Mouse (Mus musculus): ENCODE data around the gene Ltb4r2. TPM values are rescaled to one million over a fixed set of nuclear protein-coding genes. Genes with fewer than 3 reads are reported as not detected.
A peak's percentile ranks its signal among the peaks of the same experiment; 100 is the strongest.

The Ltb4r2 gene
- polyA plus RNA-seq, 1 experiment from 2014 or later: 0.44 TPM

DNA sequence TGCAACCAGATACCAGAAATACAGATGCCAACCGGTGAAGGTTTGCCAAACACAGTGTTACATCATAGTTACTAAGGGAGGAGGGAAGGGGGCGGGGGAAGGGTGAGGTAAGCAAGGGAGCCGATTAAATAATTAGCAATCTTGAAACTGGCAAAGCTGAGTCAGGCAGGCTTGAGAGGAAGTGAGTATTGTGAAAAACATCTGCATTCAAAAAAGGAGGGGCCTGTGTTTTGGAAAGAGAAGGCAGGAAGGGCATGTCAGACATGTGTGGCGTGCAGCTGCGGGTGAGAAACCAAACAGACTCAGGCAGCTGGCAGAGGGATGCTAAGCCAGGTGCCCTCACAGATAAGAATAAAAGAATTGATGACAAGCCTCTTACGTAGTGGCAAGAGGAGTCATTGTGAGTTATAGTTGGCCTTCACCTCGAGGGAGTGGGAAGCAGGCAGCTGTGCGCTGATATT lies 36.8 kb upstream of the Ltb4r2 start:
- Histone ChIP-seq H3K36me3 (peaks cover 12% of the 10 kb centered on the region; the same call in 1 of the 2 replicates), H3K27ac (no peak overlapping the region), H3K4me1 (peaks cover 16% of the 10 kb centered on the region), H3K27me3 (ENCODE audit: insufficient read depth, poor library complexity, severe bottlenecking) (0 out of 2 replicates have a peak, but pooled peaks cover 5% of the 10 kb centered on the region), H3K9me3 (no peaks in the 10 kb centered on the region), H3K4me3 (no peak overlapping the region)
- no peak for DNase-seq (ENCODE audit: low spot score)
- WGBS: 50% methylated on average over 8 of the region's 8 CpGs

DNA sequence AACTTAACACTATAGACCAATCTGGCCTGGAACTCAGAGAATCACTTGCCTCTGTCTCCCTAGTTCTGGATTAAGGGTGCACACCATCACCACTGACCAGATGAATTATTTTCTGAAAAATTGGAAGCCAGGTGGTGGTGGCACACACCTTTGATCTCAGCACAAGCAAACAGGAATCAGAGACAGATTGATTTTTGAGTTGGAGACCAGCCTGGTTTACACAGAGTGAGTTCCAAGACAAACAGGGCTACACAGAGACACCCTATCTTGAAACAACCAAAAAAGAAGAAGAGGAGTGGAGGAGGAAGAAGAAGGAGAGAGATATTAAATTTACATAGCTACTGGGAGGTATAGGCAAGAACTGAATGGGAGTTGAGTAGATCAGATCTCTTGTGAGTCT lies 35.0 kb upstream of the Ltb4r2 start:
- Histone ChIP-seq H3K9me3 (no peaks in the 10 kb centered on the region), H3K27me3 (ENCODE audit: insufficient read depth, poor library complexity, severe bottlenecking) (0 out of 2 replicates have a peak, but pooled peaks cover 17% of the 10 kb centered on the region)
- DNase-seq (ENCODE audit: low spot score): no peak

DNA sequence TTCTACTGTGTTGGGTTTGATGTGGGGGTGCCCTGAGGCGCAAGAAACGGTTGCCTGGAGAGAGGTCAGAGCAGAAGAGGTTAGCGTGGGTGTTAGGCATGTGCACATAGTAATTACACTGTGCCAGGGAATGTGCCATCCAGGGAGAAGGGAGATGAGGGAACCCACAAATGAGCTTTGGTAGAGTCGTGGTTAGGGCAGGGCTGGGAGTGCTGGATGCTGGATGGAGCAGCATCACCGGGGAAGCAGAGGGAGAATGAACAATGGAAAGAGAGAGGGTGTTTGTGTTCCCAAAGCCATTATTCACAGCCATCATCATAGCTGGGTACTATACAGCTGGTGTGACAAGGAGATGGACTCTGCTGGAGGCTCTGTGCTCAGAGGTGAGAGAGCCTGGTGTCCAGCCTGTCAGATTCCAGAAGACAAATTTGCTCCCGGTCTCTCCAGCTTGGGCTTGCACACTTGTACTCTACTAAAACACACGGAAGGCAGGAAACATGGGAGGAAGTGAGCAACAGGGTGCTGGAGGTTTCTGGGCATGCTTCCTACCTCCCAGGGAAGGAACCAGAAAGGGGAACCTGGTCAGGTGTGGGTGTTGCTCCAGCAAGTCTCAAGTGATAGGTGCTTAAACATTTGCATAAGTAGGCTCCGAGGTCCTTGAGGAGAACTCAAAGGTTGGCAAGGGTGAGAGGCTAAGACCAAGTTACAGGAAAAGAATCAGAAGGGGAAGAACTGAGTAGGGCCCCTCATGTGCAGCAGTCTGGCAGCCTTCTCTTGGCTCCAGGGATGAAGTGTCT lies 33.1 kb upstream of the Ltb4r2 start:
- Histone ChIP-seq H3K9me3 (no peaks in the 10 kb centered on the region), H3K4me1 (no peaks in the 10 kb centered on the region), H3K4me3 (no peak overlapping the region), H3K27me3 (ENCODE audit: insufficient read depth, poor library complexity, severe bottlenecking) (0 out of 2 replicates have a peak, but pooled peaks cover 17% of the 10 kb centered on the region), H3K36me3 (no peaks in the 10 kb centered on the region), H3K27ac (no peak overlapping the region)
- 69% methylated on average over 8 of the region's 8 CpGs for WGBS
- DNase-seq (ENCODE audit: low spot score): peak; percentile 66

More for the DNA sequence above, 35.0 kb upstream of the Ltb4r2 start:
- Histone ChIP-seq H3K27ac (no peak overlapping the region), H3K4me3 (no peak overlapping the region), H3K4me1 (peaks cover 9% of the 10 kb centered on the region), H3K36me3 (no peaks in the 10 kb centered on the region)

DNA sequence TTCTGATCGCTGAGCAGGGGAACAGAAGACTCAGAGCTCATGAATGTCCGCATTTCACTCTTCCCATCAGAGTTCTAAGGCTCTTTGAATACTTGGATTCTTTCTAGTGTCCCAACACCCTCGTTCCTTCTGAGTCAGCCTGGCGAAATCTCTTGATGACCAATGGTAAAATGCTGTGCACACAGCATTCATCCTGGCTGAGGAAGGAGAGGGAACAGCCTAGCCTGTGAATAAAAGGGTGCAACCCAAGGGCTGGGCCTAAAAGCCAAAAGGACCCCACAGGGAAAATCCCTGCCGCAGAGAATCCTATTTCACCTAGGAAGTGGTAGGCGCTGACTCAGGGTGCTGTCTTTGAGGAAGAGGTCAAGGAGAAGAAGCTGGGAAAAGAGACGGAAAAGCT lies 31.1 kb upstream of the Ltb4r2 start:
- Histone ChIP-seq H3K27me3 (ENCODE audit: insufficient read depth, poor library complexity, severe bottlenecking) (0 out of 2 replicates have a peak, but pooled peaks cover 17% of the 10 kb centered on the region), H3K9me3 (no peaks in the 10 kb centered on the region), H3K4me3 (no peak overlapping the region), H3K4me1 (no peaks in the 10 kb centered on the region), H3K27ac (no peak overlapping the region), H3K36me3 (no peaks in the 10 kb centered on the region)
- 76% methylated on average over 7 of the region's 7 CpGs for WGBS
- no peak for DNase-seq (ENCODE audit: low spot score)

DNA sequence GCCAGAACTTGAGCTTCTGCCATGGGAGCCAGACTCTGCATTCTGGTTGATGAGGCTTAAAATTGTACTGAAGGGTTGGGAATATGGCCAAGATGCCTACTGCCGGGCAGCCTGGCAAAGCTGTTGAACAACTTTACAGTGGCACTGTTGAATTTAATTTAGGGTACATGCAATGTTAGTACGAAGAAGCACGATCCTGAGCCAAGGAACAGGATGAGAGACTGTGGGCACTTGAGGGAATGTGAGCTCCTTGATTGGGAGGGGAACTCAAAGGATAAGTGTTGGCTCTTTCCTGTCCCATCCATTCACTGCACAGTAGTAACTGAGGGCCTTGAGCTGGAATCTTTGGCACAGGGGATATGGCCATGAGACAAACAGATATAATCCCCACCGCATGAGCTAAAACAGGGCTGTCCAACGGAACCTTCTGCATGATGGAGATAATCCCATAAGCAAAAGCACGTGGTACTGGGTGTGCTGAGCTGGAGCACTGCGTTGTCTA lies 30.6 kb upstream of the Ltb4r2 start:
- Histone ChIP-seq H3K27me3 (ENCODE audit: insufficient read depth, poor library complexity, severe bottlenecking) (0 out of 2 replicates have a peak, but pooled peaks cover 17% of the 10 kb centered on the region), H3K9me3 (no peaks in the 10 kb centered on the region), H3K4me3 (no peak overlapping the region), H3K4me1 (no peaks in the 10 kb centered on the region), H3K36me3 (no peaks in the 10 kb centered on the region), H3K27ac (no peak overlapping the region)
- no peak for DNase-seq (ENCODE audit: low spot score)
- 79% methylated on average over 7 of the region's 7 CpGs for WGBS

DNA sequence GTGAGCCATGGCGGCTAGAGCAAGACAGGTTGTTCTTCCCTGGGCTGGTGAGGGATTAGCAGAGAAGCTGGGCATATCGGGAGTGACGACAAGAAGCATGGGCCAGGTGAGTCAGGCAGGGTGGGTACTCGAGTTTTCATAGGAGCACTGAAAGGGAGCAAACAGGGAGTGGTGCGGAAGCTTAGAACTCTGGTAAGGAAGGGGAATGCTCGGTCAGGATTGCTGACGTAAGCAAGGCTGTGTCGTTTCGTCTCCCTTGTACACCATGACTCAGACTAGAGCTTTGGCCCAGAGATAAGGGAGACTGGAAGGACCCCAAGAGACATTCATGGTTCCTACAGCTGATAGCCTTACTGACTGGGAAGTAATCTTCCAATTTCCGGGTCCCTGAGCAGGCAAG lies 27.3 kb upstream of the Ltb4r2 start:
- no peaks in the 10 kb centered on the region for H3K9me3 ChIP-seq
- peak; percentile 68 for DNase-seq (ENCODE audit: low spot score)
- WGBS: 57% methylated on average over 10 of the region's 10 CpGs
- no peaks in the 10 kb centered on the region for H3K4me1 ChIP-seq
- H3K27ac ChIP-seq: no peak overlapping the region
- H3K27me3 ChIP-seq (ENCODE audit: insufficient read depth, poor library complexity, severe bottlenecking): 0 out of 2 replicates have a peak, but pooled peaks cover 12% of the 10 kb centered on the region
- H3K36me3 ChIP-seq: peaks cover 8% of the 10 kb centered on the region; the same call in 1 of the 2 replicates
- 0 out of 2 replicates have a peak overlapping the region, but pooled peaks have one; percentile 2 for H3K4me3 ChIP-seq

DNA sequence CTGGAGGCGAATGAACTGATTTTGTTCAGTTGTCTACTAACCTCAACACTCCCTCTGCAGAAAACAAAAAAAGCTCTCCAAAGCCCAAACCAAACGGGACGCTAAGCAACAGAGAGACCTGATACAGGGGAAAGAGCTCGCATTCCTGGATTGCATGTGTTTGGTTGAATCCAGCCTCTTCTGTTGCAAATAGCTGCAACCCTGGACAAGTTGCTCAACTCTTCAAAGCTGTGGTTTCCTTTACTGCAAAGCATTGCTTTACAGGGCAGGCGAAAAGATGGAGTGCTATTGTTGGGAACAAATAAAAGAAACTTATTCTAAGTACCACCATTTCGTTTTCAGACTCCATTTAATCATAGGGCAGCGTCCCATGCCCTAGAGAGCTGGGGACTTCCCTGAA lies 26.4 kb upstream of the Ltb4r2 start:
- Histone ChIP-seq H3K9me3 (no peaks in the 10 kb centered on the region), H3K36me3 (peaks cover 18% of the 10 kb centered on the region), H3K27me3 (ENCODE audit: insufficient read depth, poor library complexity, severe bottlenecking) (0 out of 2 replicates have a peak, but pooled peaks cover 12% of the 10 kb centered on the region), H3K27ac (no peak overlapping the region), H3K4me3 (no peak overlapping the region), H3K4me1 (no peaks in the 10 kb centered on the region)
- no peak for DNase-seq (ENCODE audit: low spot score)
- 76% methylated on average over 7 of the region's 7 CpGs for WGBS

DNA sequence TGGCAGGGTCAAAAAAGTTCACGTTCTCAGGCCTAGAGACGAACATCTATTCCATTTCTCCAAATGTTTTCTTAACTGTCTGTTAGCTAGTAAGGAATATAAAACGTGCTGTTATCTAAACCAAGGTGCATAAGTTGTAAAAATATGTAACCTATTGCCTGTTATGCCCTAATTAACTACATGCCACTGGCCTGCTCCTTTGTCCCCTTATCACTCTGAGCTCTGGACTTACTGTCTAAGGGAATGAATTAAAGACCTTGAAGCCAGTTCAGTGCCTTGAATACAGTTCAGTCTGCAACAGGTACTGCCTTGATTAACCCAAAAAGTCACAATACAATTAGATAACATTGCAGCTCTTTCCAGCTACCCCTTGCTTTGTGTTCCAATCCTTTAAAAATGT lies 25.9 kb upstream of the Ltb4r2 start:
- no peaks in the 10 kb centered on the region for H3K9me3 ChIP-seq
- 0 out of 2 replicates have a peak, but pooled peaks cover 7% of the 10 kb centered on the region for H3K27me3 ChIP-seq (ENCODE audit: insufficient read depth, poor library complexity, severe bottlenecking)
- DNase-seq (ENCODE audit: low spot score): no peak
- no peak overlapping the region for H3K4me3 ChIP-seq
- no peak overlapping the region for H3K27ac ChIP-seq
- peaks cover 22% of the 10 kb centered on the region for H3K36me3 ChIP-seq
- WGBS: 64% methylated on average over 3 of the region's 3 CpGs
- H3K4me1 ChIP-seq: no peaks in the 10 kb centered on the region

DNA sequence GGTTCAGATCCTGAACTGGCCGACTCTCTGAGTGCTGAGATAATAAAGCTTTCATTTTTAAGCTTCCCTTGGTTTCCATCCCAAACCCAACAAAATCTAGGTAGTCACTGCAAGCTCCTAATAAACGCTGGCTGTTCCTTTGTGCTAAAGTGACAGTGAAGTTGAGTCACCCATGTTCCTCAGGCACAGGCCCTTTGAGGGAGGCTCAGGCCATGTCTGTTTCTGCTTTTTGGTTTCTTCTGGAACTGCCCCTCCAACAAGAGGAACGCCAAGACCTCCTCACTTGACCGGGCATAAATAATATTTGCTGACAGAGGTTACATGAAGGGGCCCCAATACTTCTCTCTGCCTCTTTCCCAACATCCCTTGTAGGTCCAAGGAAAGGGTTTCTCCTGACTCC lies 25.5 kb upstream of the Ltb4r2 start:
- Histone ChIP-seq H3K27me3 (ENCODE audit: insufficient read depth, poor library complexity, severe bottlenecking) (0 out of 2 replicates have a peak, but pooled peaks cover 4% of the 10 kb centered on the region), H3K4me3 (no peak overlapping the region), H3K27ac (no peak overlapping the region), H3K9me3 (no peaks in the 10 kb centered on the region), H3K36me3 (peaks cover 27% of the 10 kb centered on the region), H3K4me1 (no peaks in the 10 kb centered on the region)
- DNase-seq (ENCODE audit: low spot score): no peak
- 82% methylated on average over 4 of the region's 4 CpGs for WGBS

DNA sequence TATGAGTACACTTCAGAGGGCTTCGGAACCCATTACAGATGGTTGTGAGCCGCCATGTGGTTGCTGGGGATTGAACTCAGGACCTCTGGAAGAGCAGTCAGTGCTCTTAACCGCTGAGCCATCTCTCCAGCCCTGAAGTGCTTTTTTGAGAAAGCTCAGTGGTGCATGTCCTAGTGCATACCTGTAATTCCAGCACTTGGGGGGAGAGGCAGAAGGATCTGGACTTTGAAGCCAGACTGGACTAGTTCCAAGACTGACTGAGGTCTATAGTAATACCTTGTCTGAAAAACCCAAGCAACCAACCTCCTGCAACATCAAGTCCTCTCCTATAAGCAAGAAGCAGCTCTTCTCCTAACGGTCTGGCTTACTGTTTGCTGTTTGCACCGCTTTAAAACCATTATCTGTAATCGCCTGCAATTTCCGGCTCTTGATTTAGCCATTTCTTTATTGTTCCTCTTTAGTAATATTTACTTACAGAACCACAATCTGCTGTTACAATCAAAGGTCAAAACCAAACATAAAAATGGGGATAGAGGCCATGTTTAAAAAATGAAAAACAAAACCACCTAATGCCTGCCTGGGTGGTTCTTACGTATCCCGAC lies 24.0 kb upstream of the Ltb4r2 start:
- Histone ChIP-seq H3K4me1 (no peaks in the 10 kb centered on the region), H3K27me3 (ENCODE audit: insufficient read depth, poor library complexity, severe bottlenecking) (no peaks in the 10 kb centered on the region), H3K27ac (no peak overlapping the region), H3K9me3 (no peaks in the 10 kb centered on the region), H3K4me3 (no peak overlapping the region), H3K36me3 (peaks cover 34% of the 10 kb centered on the region)
- WGBS: 89% methylated on average over 9 of the region's 9 CpGs
- no peak for DNase-seq (ENCODE audit: low spot score)

DNA sequence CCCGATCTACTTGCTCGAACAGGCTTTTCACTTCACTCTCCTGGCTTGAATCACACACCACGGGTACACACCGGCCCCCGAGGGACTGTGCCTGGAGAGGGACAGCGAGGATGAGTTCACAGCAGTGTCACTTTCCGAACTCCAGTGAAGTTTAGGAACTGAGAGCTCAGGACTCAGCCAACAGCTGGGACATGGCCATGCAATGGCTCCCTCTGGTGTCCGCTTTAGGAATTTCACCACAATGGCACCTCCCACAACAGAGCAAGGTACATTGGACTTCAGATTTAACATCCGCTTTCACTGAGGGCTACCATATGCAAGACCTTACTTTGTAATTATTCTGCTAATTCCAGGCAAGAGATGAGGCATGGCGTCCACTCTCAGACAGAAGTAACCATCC lies 17.5 kb upstream of the Ltb4r2 start:
- Histone ChIP-seq H3K4me1 (peaks cover 31% of the 10 kb centered on the region), H3K27ac (no peak overlapping the region), H3K27me3 (ENCODE audit: insufficient read depth, poor library complexity, severe bottlenecking) (no peaks in the 10 kb centered on the region), H3K4me3 (no peak overlapping the region), H3K9me3 (no peaks in the 10 kb centered on the region), H3K36me3 (peaks cover 48% of the 10 kb centered on the region)
- WGBS: 19% methylated on average over 10 of the region's 10 CpGs
- DNase-seq (ENCODE audit: low spot score): peak; percentile 89

DNA sequence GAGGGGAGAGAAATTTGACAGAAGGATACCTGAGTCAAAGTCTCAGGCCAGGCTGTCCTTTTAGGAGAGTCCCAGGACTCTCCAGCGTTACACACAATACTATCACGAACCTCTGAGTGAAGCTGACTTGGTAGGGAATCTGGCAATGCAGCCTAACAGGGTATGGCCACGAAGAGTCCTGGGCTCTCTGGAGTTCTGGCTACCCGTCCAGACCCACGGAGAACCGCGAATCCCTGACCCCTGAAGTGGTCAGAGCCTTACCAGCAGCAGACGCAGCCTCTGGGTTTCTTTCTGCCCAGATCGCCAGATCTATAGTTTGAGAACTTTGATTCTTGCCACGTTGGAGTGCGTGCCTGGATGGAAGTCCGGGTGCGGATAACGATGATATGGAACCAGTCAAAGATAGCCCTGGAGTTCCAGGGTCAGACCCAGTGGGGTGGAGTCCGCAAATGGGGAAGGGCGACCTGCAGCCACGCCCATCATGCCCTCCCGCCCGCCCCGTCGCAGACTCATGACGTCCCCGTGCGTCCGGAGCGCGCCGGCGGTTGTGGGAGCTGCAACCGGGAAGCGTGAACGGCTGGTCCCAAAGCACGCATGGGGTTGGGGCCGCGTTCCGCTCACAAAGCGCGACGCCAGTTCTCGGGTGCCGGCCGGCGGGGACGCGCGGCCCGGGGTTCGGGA lies 15.9 kb upstream of the Ltb4r2 start, which contains the start of the genes Dhrs1 and Nop9:
Gene Dhrs1, minus strand, starts transcription at position 511 of the 681 bp plus-strand sequence.
Gene Nop9, plus strand, starts transcription at position 514 of the 681 bp plus-strand sequence.
- Histone ChIP-seq H3K4me1 (peaks cover 31% of the 10 kb centered on the region), H3K27ac (peak within 1 kb of the TSS; percentile 87), H3K36me3 (peaks cover 46% of the 10 kb centered on the region), H3K9me3 (no peaks in the 10 kb centered on the region), H3K4me3 (peak within 1 kb of the TSS; percentile 86), H3K27me3 (ENCODE audit: insufficient read depth, poor library complexity, severe bottlenecking) (no peaks in the 10 kb centered on the region)
- DNase-seq (ENCODE audit: low spot score): peak; percentile 96
- 2% methylated on average over 48 of the region's 48 CpGs for WGBS
